Mouse (Mus musculus) testis, postnatal 14 days (tissue): ENCODE data around the gene Ppdpf.
"Not testable (repeated sequence)": the region's sequence is repeated elsewhere in the genome, so short reads cannot be mapped to it uniquely, and the experiment has no call there.

ENCODE experiments used
- DNase-seq: peaks from one replicate; pipeline ENCODE4 v3.0.0; 2021; ENCODE audit warnings: low spot score

The Ppdpf gene

GRCm38 (mm10) chr2:181159091-181159514, 27.9 kb upstream of the Ppdpf start:
- no peak for DNase-seq

DNA sequence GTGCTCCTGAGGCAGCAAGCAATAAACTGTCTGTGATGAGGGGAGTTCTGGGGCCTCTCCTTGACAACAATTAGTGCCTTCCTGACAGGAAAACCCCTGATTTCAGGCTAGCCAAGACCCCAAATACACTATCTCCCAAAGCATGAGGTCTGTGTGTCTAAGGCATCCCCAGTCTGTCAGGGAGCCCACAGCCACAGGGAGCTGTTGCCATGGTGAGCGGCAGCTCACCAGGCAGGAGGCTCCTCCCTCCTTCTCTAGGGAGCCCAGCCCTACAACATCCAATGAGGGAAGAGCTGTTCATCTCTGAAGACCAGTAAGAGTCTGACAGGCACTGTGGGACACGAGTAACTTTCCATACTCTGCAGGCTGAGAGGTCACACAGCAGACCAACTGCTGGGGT, 27.3 kb upstream of the Ppdpf start:
- DNase-seq: no peak

GRCm38 (mm10) chr2:181160821-181161220, 26.2 kb upstream of the Ppdpf start:
- DNase-seq: no peak

DNA sequence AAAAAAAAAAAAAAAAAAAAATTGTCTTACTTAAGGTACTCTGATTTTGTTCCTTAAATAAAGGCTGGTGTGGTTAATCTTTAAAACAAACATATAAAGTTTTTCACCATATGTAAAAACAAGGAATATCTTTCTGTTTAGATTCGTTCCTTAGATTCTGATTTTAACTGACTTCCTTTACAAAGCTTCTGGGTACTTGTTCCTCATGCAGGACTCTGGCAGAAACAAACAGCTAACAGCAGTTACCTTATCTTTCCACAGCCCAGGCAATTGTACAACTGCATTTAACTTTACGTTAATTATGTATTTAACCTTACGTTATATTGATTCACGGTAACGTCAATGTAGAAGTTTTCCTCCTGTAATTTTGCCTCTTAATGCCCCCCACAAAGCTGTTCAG, 20.6 kb upstream of the Ppdpf start:
- no peak for DNase-seq

DNA sequence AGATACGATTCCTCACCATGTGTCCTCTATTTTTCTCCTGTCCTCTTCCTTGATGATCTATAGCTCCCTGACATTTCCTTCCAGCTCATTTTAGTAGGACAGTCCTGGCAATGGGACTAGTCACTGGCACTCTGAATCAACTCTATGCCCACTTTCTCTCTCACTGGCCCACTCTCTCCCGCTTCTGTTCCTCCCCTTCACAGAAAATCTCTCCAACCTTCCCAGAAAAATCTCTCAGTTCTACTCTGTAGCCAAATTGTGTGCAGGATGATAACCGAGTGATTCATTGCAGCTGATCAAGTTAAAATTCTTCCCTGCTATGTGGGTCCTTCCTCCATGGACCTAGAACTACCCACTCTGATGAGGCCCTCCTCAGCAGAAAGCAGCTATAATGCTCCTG, 12.4 kb upstream of the Ppdpf start:
- DNase-seq: no peak

DNA sequence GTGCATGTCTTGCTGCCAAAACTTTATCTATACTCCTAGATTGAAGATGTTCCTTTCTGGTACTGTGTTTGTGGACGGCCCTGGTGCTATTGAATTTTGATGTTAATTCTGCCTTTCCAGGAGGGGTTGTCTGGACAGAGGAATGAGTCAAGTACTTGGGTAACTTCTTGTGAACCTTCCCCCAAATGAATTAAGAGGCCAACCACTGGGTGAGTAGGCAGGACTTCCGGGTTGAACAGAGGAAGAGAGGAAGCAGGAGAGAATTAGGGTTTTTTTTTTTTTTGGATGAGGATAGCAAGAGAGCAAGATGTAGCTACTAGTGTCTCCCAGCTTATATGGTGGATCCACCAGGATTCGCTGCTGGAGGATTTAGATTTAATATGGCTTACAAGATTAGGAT, 9.0 kb upstream of the Ppdpf start:
- DNase-seq: no peak

DNA sequence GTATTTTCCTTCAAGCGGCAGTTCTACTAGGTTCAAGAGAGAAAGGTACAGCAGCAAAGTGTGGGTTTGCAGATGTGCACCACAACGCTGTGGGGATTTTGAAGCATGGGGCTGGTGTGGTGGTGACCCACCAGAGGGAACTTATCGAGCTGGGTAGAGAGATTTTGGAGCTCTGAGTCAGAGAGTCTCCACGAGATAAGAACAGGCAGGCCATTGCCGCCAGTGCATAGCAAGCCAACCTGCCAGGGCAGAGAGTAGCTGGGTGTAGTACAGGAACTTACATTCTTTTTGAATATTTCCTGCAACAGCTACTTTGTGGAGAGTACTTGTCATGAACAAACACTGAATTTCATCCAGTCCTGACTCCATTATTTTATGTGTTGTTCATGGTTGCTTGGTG, 8.6 kb upstream of the Ppdpf start:
- DNase-seq: no peak

DNA sequence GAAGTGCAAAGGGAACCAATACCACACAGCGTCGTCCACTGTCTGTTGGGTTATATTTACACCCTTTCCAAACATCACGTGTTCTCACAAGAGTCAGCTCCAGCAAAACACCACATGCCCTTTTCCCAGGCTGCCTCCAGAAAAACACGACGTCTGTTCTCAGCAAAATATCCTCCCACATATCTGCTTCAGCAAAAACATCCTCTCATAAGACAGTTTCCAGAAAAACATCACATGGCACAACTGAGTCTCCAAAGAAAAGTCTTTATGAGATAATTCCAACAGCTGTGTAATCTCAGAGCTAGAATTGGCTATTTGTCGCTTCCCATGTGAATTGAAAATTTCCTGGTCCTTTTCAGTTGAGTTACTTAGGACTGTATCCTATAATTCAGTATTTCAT, 6.1 kb upstream of the Ppdpf start:
- no peak for DNase-seq

DNA sequence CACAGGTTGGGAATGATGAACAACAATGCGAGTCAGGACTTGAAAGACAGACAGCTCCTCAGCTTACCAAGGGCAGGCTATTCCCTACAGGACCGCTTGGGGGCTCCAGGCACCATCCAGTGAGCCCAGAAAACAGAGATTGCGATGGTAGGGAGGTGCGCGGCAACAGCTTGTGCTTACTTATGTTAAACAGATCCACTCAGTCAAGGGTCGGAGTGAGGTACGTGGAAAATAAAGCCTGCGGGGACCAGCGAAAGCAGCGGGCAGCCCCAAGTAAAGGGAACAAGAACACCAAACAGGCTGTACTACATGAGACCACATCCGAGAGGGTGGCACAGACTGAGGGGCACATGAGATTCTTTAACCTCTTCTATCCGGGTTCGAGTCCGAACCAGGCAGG, 412 bp upstream of the Ppdpf start:
- peak; percentile 76 for DNase-seq

DNA sequence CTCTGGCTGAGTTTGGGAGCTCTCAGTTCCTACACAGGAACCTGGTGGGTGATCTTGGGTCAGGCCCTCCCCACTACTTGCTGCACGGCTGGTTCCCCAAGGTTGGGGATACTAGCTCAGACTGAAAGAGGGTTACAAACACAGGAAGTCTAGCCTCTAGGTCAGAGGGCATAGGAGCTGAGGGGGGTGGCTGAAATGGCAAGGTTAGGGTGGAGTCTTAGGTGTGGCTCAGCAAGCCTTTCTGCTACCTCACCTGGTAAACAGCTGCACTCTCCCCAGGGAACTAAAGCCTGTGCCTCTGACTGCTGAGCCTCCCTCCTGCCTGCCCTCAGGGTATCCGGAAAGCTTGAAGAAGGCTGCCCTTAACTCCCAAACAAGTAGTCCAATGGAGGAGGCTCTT, 1.6 kb downstream of the Ppdpf start:
- no peak for DNase-seq

- no peak for DNase-seq
These were observed 2.3 kb downstream of the Ppdpf start for GRCm38 (mm10) chr2:181189321-181189720.

- not testable (repeated sequence) for DNase-seq
These were observed 4.3 kb downstream of the Ppdpf start for GRCm38 (mm10) chr2:181191385-181191784.

- no peak for DNase-seq
These were observed 4.9 kb downstream of the Ppdpf start for GRCm38 (mm10) chr2:181191936-181192335.

- no peak for DNase-seq
These were observed 6.0 kb downstream of the Ppdpf start for GRCm38 (mm10) chr2:181193044-181193443.

DNA sequence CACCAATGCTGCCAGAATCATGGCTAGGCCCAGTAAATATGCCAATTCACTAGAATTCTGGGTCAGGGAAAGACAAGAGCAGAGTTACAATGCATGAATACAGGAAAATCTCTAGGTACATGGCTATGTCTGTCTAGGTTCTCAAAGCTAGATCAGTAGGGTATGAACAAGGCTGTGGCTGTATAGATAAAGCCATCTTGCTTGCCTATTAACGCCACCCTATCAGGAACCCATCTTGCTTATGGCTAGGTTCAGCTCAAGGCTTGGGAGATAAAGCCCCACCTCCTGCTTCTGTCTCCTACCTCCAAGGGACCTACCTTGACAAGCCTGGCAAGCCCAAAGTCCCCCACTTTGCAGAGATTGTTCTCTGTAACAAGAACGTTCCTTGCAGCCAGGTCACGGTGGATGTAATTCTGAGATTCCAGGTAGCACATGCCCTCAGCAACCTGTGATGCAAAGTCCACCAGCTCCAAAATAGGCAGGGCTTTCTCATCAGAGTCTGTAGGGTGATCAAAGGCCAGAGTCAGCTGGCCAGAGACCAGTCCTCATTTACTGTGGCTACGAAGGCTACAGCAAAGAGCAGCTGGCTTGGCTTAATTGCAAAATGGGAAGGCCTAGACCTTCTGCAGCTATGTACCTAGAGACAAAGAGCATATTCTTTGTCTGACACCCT, 9.7 kb downstream of the Ppdpf start:
- no peak for DNase-seq

DNA sequence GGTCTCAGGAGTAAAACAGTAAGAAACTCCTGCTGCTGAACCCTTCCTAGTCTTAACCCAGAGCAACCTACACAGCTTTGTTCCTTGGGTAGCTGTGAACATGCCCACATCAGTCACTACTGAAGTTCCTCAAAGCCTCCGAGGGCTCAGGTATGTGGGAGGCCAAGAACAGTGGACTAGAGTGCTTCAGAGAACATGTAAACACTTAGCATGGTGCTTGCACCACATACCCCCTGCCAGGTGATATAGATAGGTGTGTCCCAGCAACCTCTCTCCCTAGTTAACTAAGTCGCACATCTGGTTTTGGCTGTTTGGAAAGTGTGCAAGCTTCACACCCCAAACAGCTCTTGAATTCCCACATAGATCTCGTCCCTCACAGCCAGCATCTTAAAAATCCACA, 14.6 kb downstream of the Ppdpf start:
- no peak for DNase-seq

DNA sequence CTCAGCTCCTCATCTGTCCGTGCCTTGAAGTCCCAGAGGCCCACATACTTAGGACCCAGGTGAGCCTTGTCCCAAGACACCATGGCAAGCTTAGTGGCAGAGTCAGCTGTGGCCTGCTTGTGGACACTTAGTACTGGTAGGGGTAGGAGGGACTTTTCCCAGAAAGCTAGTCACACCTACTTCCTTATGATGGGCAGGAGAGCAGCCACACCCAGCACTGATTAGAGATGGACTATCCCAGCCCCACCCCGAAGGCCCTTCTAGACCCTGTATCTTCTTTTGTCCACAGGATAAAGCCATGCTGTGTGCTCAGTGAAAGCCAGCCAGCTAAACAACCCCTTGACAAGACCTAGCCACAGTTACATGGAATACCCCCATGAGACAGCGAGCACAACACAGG, 15.4 kb downstream of the Ppdpf start, which contains the start of gene Ptk6:
Ptk6 (minus strand) TSS at position 368 of the 400 bp plus-strand sequence.
- DNase-seq: no peak

GRCm38 (mm10) chr2:181202886-181203285, 15.8 kb downstream of the Ppdpf start:
- no peak for DNase-seq

DNA sequence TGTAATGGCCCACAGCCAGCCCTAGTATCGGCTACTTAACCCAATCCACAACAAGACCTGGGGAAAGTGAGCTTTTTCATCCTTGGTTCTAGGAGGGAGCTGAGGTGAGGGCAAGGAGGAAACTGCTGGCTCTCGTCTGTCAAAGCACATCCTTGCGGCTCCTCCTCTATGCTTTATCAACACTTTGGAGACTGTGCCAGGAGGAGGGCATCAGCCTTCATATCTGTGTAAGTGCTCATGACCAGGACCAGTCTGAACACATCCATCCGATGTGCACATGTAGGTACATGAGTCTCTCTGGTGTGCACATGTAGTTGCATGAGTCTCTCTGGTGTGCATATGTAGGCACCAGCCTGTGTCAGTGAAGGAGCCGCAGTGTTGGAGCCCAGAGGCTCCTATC, 18.6 kb downstream of the Ppdpf start:
- no peak for DNase-seq

GRCm38 (mm10) chr2:181206118-181206517, 19.1 kb downstream of the Ppdpf start:
- no peak for DNase-seq

DNA sequence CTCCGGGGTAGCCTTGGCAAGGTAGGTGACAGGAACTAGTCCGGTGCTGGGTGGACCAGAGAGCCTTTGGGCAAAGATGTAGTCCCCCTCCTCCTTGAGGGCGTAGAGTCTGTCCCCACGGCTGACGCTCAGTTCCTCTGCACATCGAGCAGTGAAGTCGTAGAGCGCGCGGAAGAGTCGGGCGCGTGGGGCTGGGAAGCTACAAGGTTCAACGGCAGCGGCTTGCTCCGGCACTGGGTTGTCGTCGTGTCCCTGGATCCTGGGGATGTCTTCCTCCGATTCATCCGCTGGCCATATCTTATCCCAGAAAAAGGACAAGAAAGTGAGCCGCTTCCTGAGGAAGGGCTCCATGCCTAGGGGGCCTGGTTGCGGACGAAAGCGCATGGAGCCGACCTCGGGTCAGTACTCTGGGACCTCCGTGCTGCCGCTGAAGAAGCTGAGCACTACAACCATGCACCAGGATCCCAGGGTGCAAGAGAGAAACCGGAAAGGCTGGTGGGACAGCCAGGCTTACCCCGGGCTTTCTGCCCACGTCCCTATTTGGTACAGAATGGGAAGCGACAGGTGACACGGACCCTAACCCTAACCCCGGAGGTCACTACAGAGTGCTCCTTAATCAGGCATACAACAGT, 25.5 kb downstream of the Ppdpf start:
- no peak for DNase-seq

GRCm38 (mm10) chr2:181213021-181213445, 26.0 kb downstream of the Ppdpf start, which contains the start of gene Srms:
Gene Srms (minus strand): TSS chr2:181213185.
- DNase-seq: no peak

DNA sequence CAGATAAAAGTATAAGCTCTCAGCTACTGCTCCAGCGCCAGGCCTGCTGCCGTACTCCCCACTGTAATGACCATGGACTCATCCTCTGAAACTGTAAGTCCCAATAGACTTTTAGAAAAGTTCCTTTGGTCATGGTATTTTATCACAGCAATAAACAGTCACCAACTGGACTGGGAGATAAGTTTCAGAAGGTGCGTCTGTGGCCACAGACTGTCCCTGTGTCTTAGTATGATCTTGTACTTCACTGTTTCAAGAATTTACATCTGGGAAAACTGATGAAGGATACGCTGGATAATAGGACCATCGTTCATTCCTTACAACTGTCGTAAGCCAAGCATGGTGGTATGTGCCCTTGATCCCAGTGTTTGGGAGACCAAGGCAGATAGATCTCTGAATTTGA, 29.0 kb downstream of the Ppdpf start:
- DNase-seq: no peak
